Mouse (Mus musculus) ES-Bruce4 (cell line): Measurements from ENCODE around the gene Gm11042. TPM values are rescaled to one million over a fixed set of nuclear protein-coding genes. Genes with fewer than 3 reads are reported as not detected.
A peak's percentile ranks its signal among the peaks of the same experiment; 100 is the strongest.

Experiments
- H3K27ac ChIP-seq: 2 replicates; pipeline ENCODE4 v1.5.1; 2012; ENCODE audit warnings: low read length, inconsistent platforms; ENCODE audit not compliant: insufficient read depth
- H3K27me3 ChIP-seq: 2 replicates; pipeline ENCODE4 v1.6.1; 2012; ENCODE audit warnings: mild to moderate bottlenecking, low read length, inconsistent platforms; ENCODE audit not compliant: control insufficient read depth, poor library complexity, insufficient read depth, severe bottlenecking
- H3K36me3 ChIP-seq: 2 replicates; pipeline ENCODE4 v1.6.1; 2012; ENCODE audit warnings: inconsistent platforms, mild to moderate bottlenecking, low read length, moderate library complexity; ENCODE audit not compliant: control insufficient read depth, poor library complexity, insufficient read depth, severe bottlenecking
- H3K4me1 ChIP-seq: one replicate; pipeline ENCODE4 v1.8.1; 2011; ENCODE audit warnings: low read length; ENCODE audit not compliant: control insufficient read depth, insufficient read depth
- H3K4me3 ChIP-seq: 2 replicates; pipeline ENCODE4 v1.5.1; 2011; ENCODE audit warnings: low read depth, mild to moderate bottlenecking, low read length
- H3K9ac ChIP-seq: 2 replicates; pipeline ENCODE4 v1.6.1; 2012; ENCODE audit warnings: low read depth, mild to moderate bottlenecking, inconsistent platforms; ENCODE audit not compliant: poor library complexity, severe bottlenecking
- H3K9me3 ChIP-seq: replicated peaks from 2 replicates; pipeline ENCODE4 v1.6.1; 2012; ENCODE audit warnings: mild to moderate bottlenecking, low read length, inconsistent platforms; ENCODE audit not compliant: control insufficient read depth, poor library complexity, insufficient read depth, severe bottlenecking
- CTCF ChIP-seq: IDR thresholded peaks from one replicate; pipeline ENCODE4 v1.8.1; 2011; ENCODE audit warnings: low read depth, low read length
- EP300 ChIP-seq: IDR thresholded peaks from 2 replicates; pipeline ENCODE4 v1.6.1; 2011; ENCODE audit warnings: low read depth, low read length; ENCODE audit not compliant: insufficient read depth
- POLR2A ChIP-seq: IDR thresholded peaks from one replicate; pipeline ENCODE4 v1.8.1; 2011; ENCODE audit warnings: low read length; ENCODE audit not compliant: insufficient read depth
- polyA plus RNA-seq: library from polyadenylated mRNA; stranded (reverse); fragments of >200 nt; gene quantifications from 2 replicates; pipeline ENCODE4 v1.2.4, GENCODE M21; 2011; ENCODE audit warnings: low read depth; ENCODE audit not compliant: missing spikeins, insufficient read depth, insufficient read length

Gm11042 gene
- polyA plus RNA-seq, 1 experiment, result not detected

DNA sequence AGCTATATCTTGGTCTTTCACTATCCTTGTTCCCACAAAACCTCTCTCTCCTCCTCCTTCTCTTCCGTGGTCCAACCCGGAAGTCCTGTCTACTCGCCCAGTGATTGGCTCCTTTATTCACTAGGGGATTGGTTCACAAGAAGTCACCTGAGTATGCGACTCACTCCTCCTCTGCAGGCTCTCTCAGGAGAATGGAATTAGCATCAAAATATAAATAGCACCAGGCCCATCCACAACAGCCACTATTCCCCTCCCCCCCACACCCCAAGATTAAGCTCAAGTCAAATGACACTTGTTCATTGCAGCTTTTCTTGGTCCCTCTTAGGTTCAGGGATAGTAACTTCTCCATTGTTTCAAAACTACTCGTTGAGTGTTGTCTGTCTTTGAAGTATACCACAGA, 5.8 kb upstream of the Gm11042 start:
- H3K36me3 ChIP-seq, result no peaks in the 10 kb centered on the region
- H3K9ac ChIP-seq, result no peak overlapping the region
- no peaks in the 10 kb centered on the region for H3K9me3 ChIP-seq
- H3K4me1 ChIP-seq, result no peaks in the 10 kb centered on the region
- no peak overlapping the region for H3K27ac ChIP-seq
- H3K4me3 ChIP-seq, result no peak overlapping the region
- TF ChIP-seq EP300 (no peak), CTCF (no peak), POLR2A (no peak)
- H3K27me3 ChIP-seq, result no peaks in the 10 kb centered on the region

DNA sequence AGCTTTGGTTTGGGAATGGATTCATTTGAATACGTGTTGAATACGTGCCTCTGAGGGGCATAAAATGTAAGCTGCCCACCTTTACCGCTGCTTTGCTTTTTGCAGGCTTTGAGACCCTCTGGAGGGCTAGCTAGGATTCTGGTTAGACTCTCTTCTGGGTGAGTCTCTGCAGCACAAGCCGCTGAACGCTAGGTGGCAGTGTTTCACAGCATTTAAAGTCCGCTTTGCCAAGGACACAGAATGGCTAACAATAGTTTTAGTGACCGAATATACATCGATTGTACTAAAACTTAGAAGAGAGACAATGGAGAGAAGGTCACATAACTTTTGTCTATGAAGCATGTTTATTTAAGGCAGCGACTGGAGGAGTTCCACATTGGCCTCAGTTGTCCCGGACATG, 4.1 kb upstream of the Gm11042 start:
- no peaks in the 10 kb centered on the region for H3K27me3 ChIP-seq
- H3K4me1 ChIP-seq, result no peaks in the 10 kb centered on the region
- H3K4me3 ChIP-seq, result no peak overlapping the region
- no peaks in the 10 kb centered on the region for H3K9me3 ChIP-seq
- no peaks in the 10 kb centered on the region for H3K36me3 ChIP-seq
- TF ChIP-seq EP300, result no peak
- TF ChIP-seq CTCF, result peak; percentile 81
- no peak for TF ChIP-seq POLR2A
- H3K9ac ChIP-seq, result no peak overlapping the region
- no peak overlapping the region for H3K27ac ChIP-seq

DNA sequence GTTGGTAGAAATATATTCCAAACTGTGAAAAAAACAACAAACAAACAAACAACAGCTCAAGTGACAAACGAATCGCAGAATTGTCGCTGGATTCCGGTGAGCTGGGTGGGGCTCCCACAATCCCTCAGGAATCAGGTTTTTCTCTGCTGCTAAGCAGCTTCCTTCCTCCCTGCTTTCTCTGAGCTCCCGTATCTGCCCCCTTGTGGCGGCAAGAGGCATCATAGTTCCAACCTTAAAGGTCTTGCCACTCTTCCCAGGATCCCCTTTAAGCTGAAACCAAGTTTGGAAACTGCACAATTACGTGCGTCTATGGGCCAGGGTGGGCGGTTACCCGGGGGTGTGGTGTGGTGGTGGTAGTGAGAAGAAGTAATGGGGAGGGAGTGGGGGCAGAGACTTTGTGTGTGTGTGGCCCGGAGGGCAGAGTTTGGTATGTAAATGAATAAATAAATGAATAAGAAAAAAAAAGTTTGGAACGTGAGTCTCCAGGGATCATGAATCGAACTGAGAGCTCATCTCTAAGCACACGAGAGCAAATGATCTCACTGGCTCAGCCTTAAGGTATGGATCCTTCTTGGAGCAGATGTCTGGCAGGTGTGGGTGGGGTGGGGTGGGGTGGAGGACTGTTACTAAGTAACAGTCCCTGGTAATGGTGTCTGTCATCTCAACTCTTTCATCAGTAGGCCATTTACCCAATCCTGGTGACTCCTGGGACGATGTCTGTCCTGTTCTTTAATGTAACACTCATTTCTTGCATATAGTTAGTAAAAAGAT, 980 bp upstream of the Gm11042 start:
- TF ChIP-seq EP300 (0 out of 2 replicates have a peak, but pooled peaks have one; percentile 7), POLR2A (no peak), CTCF (peak; percentile 66)
- Histone ChIP-seq H3K27ac (no peak overlapping the region), H3K9me3 (no peaks in the 10 kb centered on the region), H3K9ac (0 out of 2 replicates have a peak overlapping the region, but pooled peaks have one; percentile 33), H3K27me3 (no peaks in the 10 kb centered on the region), H3K4me3 (peak overlapping the region; percentile 52), H3K36me3 (no peaks in the 10 kb centered on the region), H3K4me1 (no peaks in the 10 kb centered on the region)

DNA sequence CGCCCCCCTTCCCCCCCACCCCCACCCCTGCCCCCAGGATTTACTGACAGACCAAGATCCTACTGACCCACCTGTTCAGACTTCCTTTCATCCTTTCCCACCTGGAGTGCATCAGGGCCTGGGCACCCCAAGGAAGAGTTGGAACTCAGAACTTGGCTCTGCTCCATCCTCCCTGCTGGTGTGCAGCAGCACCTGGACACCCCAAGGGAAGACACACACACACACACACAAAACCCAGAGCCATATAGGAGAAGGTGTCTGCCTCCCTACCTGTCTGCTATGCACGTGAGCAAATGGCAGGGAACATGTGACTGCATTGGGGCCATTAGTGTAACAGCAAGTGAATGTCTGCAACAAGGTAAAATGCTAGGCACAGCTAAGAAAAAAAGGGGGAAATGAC, 973 bp downstream of the Gm11042 start:
- Histone ChIP-seq H3K27ac (no peak overlapping the region), H3K27me3 (no peaks in the 10 kb centered on the region), H3K4me1 (no peaks in the 10 kb centered on the region), H3K9ac (no peak overlapping the region), H3K9me3 (no peaks in the 10 kb centered on the region), H3K4me3 (no peak overlapping the region), H3K36me3 (no peaks in the 10 kb centered on the region)
- TF ChIP-seq POLR2A, result no peak
- TF ChIP-seq CTCF, result no peak
- TF ChIP-seq EP300, result no peak

DNA sequence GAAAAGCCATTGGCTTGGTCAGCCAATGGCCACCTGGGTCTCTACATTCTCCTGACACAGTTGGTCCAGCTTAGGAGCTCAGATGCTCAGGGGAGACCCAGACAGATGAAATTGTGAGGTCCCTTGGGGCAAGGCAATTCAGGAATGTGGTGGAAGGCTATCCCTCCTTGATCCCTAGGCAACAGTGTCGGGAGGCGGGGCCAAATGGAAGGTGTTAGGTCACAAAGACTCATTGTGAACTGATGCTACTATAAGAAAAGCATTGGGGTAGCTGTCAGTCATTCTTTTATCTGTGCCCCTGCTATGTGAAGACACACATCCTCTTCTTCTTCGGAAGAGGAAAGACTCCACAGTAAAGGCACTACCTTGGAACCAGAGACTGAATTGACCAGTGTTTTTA, 3.6 kb downstream of the Gm11042 start:
- H3K27me3 ChIP-seq, result no peaks in the 10 kb centered on the region
- no peaks in the 10 kb centered on the region for H3K9me3 ChIP-seq
- no peak overlapping the region for H3K9ac ChIP-seq
- H3K36me3 ChIP-seq, result no peaks in the 10 kb centered on the region
- no peak overlapping the region for H3K27ac ChIP-seq
- no peak for TF ChIP-seq CTCF
- no peak for TF ChIP-seq EP300
- no peak for TF ChIP-seq POLR2A
- no peak overlapping the region for H3K4me3 ChIP-seq
- no peaks in the 10 kb centered on the region for H3K4me1 ChIP-seq
